Mouse (Mus musculus): ENCODE data around the gene Dock6. TPM values are rescaled to one million over a fixed set of nuclear protein-coding genes. Genes with fewer than 3 reads are reported as not detected.

The Dock6 gene
- polyA plus RNA-seq, 1 experiment from 2014 or later = 37.4 TPM

DNA sequence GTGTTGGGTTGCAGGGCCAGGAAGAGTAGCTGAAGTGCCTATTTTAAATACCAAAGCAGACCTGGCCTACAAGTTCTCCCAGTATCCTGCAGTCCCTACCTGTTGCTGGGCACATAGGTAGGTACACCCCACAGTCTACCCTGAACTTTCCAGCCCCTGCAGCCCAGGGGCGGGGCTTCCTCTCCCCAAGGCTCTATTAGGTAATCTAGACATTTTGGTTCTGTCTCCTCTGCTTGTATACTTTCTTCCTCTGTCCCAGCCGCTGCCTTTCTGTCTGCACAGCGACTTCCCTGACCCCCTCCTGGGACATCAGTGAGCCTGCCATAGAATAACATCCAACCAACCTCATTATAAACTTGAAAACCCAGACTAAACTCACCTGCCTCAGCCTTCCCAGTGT lies 102.1 kb downstream of the Dock6 start:
- ATAC-seq (ENCODE audit: insufficient number of reproducible peaks, low FRiP score, low TSS enrichment, low read depth) (no peak), DNase-seq (ENCODE audit: low spot score) (no peak)
- H3K9me3 ChIP-seq (ENCODE audit: control insufficient read depth, low read length) = no peaks in the 10 kb centered on the region
- H3K9ac ChIP-seq (ENCODE audit: low read length) = no peak overlapping the region
- H3K4me1 ChIP-seq (ENCODE audit: control insufficient read depth, insufficient read depth, low read length) = 0 out of 2 replicates have a peak, but pooled peaks cover 2% of the 10 kb centered on the region
- H3K4me3 ChIP-seq (ENCODE audit: low read depth, low read length) = no peak overlapping the region
- no peaks in the 10 kb centered on the region for H3K27me3 ChIP-seq (ENCODE audit: control insufficient read depth, insufficient read depth, low read length)
- no peak overlapping the region for H3K4me2 ChIP-seq (ENCODE audit: low read depth, severe bottlenecking)
- WGBS = 70% methylated on average over 3 of the region's 3 CpGs
- peaks cover 28% of the 10 kb centered on the region for H3K36me3 ChIP-seq (ENCODE audit: control insufficient read depth, insufficient read depth, low read length)
- no peak overlapping the region for H3K27ac ChIP-seq (replicated peaks; ENCODE audit: low read depth, low read length)

Small RNAs within 50 kb of the gene (microRNA-seq; reads per million reads assigned to microRNA genes)
- gene Mir7083 = 12.5 reads per million, percentile 22 among the genes with 10 or more reads in this experiment

Other genes with a start within 250 kb of the Dock6 start
- 143 and 155 TPM in 2 replicates for gene Smarca4, start 236.5 kb downstream of the Dock6 start, polyA plus RNA-seq (2014; fragmentation: Nextera tagmentation; extraction: Ambion mirVana)
- 15.2 and 23.2 TPM in 2 replicates for gene Ldlr, start 129.2 kb downstream of the Dock6 start, polyA plus RNA-seq (2014; fragmentation: Nextera tagmentation; extraction: Ambion mirVana)
- gene Spc24, start 92.3 kb downstream of the Dock6 start, polyA plus RNA-seq (2014; fragmentation: Nextera tagmentation; extraction: Ambion mirVana) = 176 and 183 TPM in 2 replicates
- 11.6 and 12.7 TPM in 2 replicates for gene Kank2, start 53.9 kb downstream of the Dock6 start, polyA plus RNA-seq (2014; fragmentation: Nextera tagmentation; extraction: Ambion mirVana)
- gene Angptl8, start 17.1 kb downstream of the Dock6 start, polyA plus RNA-seq (2014; fragmentation: Nextera tagmentation; extraction: Ambion mirVana) = 0.64 and 0.82 TPM in 2 replicates
- 4.9 and 5.2 TPM in 2 replicates for gene Rab3d, start 65.6 kb upstream of the Dock6 start, polyA plus RNA-seq (2014; fragmentation: Nextera tagmentation; extraction: Ambion mirVana)
- gene Ccdc159, start 74.8 kb upstream of the Dock6 start, polyA plus RNA-seq (2014; fragmentation: Nextera tagmentation; extraction: Ambion mirVana) = 3.5 and 4.8 TPM in 2 replicates
- 29.7 and 29.9 TPM in 2 replicates for gene Tmem205, start 74.9 kb upstream of the Dock6 start, polyA plus RNA-seq (2014; fragmentation: Nextera tagmentation; extraction: Ambion mirVana)
- 6.6 and 8.2 TPM in 2 replicates for gene Plppr2, start 84.4 kb upstream of the Dock6 start, polyA plus RNA-seq (2014; fragmentation: Nextera tagmentation; extraction: Ambion mirVana)
- 17.4 and 20.0 TPM in 2 replicates for gene Swsap1, start 103.1 kb upstream of the Dock6 start, polyA plus RNA-seq (2014; fragmentation: Nextera tagmentation; extraction: Ambion mirVana)
- 4.9 and 5.8 TPM in 2 replicates for gene Epor, start 110.9 kb upstream of the Dock6 start, polyA plus RNA-seq (2014; fragmentation: Nextera tagmentation; extraction: Ambion mirVana)
- gene Rgl3, start 136.8 kb upstream of the Dock6 start, polyA plus RNA-seq (2014; fragmentation: Nextera tagmentation; extraction: Ambion mirVana) = 1.6 and 2.5 TPM in 2 replicates
- 1.8 and 2.1 TPM in 2 replicates for gene Ccdc151, start 150.0 kb upstream of the Dock6 start, polyA plus RNA-seq (2014; fragmentation: Nextera tagmentation; extraction: Ambion mirVana)
- gene Prkcsh, start 150.2 kb upstream of the Dock6 start, polyA plus RNA-seq (2014; fragmentation: Nextera tagmentation; extraction: Ambion mirVana) = 86.4 and 93.0 TPM in 2 replicates
- 0.10 and 0.11 TPM in 2 replicates for gene Elavl3, start 199.4 kb upstream of the Dock6 start, polyA plus RNA-seq (2014; fragmentation: Nextera tagmentation; extraction: Ambion mirVana)
- not detected in 2 replicates for gene Gm49318, start 218.6 kb upstream of the Dock6 start, polyA plus RNA-seq (2014; fragmentation: Nextera tagmentation; extraction: Ambion mirVana)
- gene Zfp653, start 218.7 kb upstream of the Dock6 start, polyA plus RNA-seq (2014; fragmentation: Nextera tagmentation; extraction: Ambion mirVana) = 5.8 and 8.7 TPM in 2 replicates
- 29.1 and 29.9 TPM in 2 replicates for gene Ecsit, start 232.8 kb upstream of the Dock6 start, polyA plus RNA-seq (2014; fragmentation: Nextera tagmentation; extraction: Ambion mirVana)
- 0.84 and 0.89 TPM in 2 replicates for gene Cnn1, start 246.6 kb upstream of the Dock6 start, polyA plus RNA-seq (2014; fragmentation: Nextera tagmentation; extraction: Ambion mirVana)